Mouse (Mus musculus): Measurements from ENCODE around the gene Mtfr1l. TPM values are rescaled to one million over a fixed set of nuclear protein-coding genes. Genes with fewer than 3 reads are reported as not detected.

Gene Mtfr1l
- total and polyA plus RNA-seq, 2 experiments from 2014 or later = 159 to 207 TPM

DNA sequence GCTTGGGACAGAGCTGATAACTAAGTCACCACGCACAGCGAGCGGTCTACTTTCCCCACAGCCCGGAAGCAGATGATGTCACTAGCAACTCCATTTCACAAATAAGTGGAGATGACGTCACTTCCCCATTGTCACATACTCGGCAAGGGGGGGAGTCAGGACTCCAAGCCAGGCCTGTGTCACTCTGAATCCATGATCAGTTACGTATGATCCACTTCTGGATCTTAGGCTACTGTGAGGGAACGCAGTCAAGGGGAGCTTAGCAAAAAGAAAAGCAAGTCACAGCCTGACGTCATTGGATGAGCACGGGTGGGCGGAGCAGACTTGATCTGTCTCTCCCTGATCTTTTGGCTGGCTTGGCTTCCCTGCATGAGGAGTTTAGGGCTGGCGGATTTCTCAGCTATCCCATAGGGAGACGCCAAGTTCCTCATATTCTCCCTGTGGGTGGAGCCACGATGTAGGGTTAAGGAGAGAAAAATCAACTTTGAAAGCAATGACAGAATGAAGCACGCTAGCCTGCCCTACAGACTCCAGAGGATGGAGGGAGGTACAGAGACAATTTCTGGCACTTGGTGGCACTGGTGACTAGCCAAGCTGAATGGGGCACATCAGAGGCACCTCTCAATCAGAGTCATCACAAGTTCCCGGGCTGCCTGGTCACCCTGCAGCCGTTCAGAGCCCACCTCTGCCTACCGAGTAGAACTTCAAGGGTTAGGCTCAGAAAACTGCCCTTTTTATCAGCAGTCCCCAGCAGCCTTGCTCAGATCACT, 13.2 kb upstream of the Mtfr1l start:
- Histone ChIP-seq H3K36me3 (replicated peaks; ENCODE audit: control insufficient read depth, insufficient read depth, low read length) (peaks cover 26% of the 10 kb centered on the region), H3K9me3 (replicated peaks; ENCODE audit: control insufficient read depth, low read length) (no peaks in the 10 kb centered on the region), H3K27me3 (ENCODE audit: control insufficient read depth, insufficient read depth, low read length) (no peaks in the 10 kb centered on the region), H3K27ac (ENCODE audit: low read depth) (peak overlapping the region; percentile 21; the same call in 1 of the 2 replicates), H3K9ac (replicated peaks; ENCODE audit: low read depth, low read length) (no peak overlapping the region), H3K4me3 (ENCODE audit: low read depth, low read length) (no peak overlapping the region), H3K4me2 (ENCODE audit: low read depth, low read length) (no peak overlapping the region), H3K4me1 (ENCODE audit: control insufficient read depth, insufficient read depth) (peaks cover 16% of the 10 kb centered on the region)
- 46% methylated on average over 18 of the region's 18 CpGs for WGBS
- TF ChIP-seq CTCF (IDR thresholded peaks at IDR 0.05; ENCODE audit: low read depth) (peak; percentile 20), EP300 (IDR thresholded peaks at IDR 0.05; ENCODE audit: low read depth) (no peak)
- peak; percentile 6; the same call in 1 of the 2 replicates for ATAC-seq (ENCODE audit: insufficient read depth, low read depth)
- DNase-seq (ENCODE audit: low spot score) = peak; percentile 70

GRCm38 (mm10) chr4:134546814-134547705, 11.9 kb upstream of the Mtfr1l start:
- H3K4me1 ChIP-seq (ENCODE audit: control insufficient read depth, insufficient read depth) = peaks cover 16% of the 10 kb centered on the region
- H3K4me3 ChIP-seq (ENCODE audit: low read depth, low read length) = no peak overlapping the region
- H3K4me2 ChIP-seq (ENCODE audit: low read depth, low read length) = no peak overlapping the region
- H3K36me3 ChIP-seq (replicated peaks; ENCODE audit: control insufficient read depth, insufficient read depth, low read length) = peaks cover 37% of the 10 kb centered on the region
- 64% methylated on average over 9 of the region's 9 CpGs for WGBS
- no peak overlapping the region for H3K9ac ChIP-seq (replicated peaks; ENCODE audit: low read depth, low read length)
- no peak overlapping the region for H3K27ac ChIP-seq (ENCODE audit: low read depth)
- TF ChIP-seq EP300 (IDR thresholded peaks at IDR 0.05; ENCODE audit: low read depth) (no peak), CTCF (IDR thresholded peaks at IDR 0.05; ENCODE audit: low read depth) (no peak)
- DNase-seq (ENCODE audit: low spot score) (peak; percentile 43), ATAC-seq (ENCODE audit: insufficient read depth, low read depth) (peak; percentile 25)
- H3K27me3 ChIP-seq (ENCODE audit: control insufficient read depth, insufficient read depth, low read length) = no peaks in the 10 kb centered on the region
- no peaks in the 10 kb centered on the region for H3K9me3 ChIP-seq (replicated peaks; ENCODE audit: control insufficient read depth, low read length)

DNA sequence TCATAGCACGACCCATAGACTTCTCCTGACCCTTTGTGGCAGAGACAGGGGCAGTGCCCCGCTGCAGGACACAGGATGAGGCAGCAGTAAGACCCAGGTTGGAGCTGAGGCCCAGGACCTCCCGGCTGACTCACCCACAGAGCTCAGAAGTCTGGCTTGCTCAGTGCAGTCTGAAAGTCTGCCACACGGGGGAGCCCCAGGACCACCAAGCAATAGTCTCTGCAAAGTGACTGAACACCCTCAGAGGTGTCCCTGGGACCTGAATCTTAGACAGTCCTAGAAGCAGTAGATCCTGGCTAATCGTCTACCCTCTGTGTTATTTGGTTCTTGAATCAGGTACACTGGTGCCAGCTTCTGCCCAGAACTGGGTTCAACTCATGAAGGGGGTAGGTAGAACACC, 8.1 kb upstream of the Mtfr1l start:
- no peaks in the 10 kb centered on the region for H3K27me3 ChIP-seq (ENCODE audit: control insufficient read depth, insufficient read depth, low read length)
- peak; percentile 95 for TF ChIP-seq CTCF (IDR thresholded peaks at IDR 0.05; ENCODE audit: low read depth)
- no peak for TF ChIP-seq EP300 (IDR thresholded peaks at IDR 0.05; ENCODE audit: low read depth)
- no peak overlapping the region for H3K4me2 ChIP-seq (ENCODE audit: low read depth, low read length)
- peaks cover 51% of the 10 kb centered on the region for H3K36me3 ChIP-seq (replicated peaks; ENCODE audit: control insufficient read depth, insufficient read depth, low read length)
- no peak overlapping the region for H3K27ac ChIP-seq (ENCODE audit: low read depth)
- H3K4me1 ChIP-seq (ENCODE audit: control insufficient read depth, insufficient read depth) = 0 out of 2 replicates have a peak, but pooled peaks cover 3% of the 10 kb centered on the region
- no peak overlapping the region for H3K4me3 ChIP-seq (ENCODE audit: low read depth, low read length)
- H3K9ac ChIP-seq (replicated peaks; ENCODE audit: low read depth, low read length) = no peak overlapping the region
- WGBS = 7% methylated on average over 5 of the region's 5 CpGs
- ATAC-seq (ENCODE audit: insufficient read depth, low read depth) (peak; percentile 57), DNase-seq (ENCODE audit: low spot score) (peak; percentile 80)
- no peaks in the 10 kb centered on the region for H3K9me3 ChIP-seq (replicated peaks; ENCODE audit: control insufficient read depth, low read length)

DNA sequence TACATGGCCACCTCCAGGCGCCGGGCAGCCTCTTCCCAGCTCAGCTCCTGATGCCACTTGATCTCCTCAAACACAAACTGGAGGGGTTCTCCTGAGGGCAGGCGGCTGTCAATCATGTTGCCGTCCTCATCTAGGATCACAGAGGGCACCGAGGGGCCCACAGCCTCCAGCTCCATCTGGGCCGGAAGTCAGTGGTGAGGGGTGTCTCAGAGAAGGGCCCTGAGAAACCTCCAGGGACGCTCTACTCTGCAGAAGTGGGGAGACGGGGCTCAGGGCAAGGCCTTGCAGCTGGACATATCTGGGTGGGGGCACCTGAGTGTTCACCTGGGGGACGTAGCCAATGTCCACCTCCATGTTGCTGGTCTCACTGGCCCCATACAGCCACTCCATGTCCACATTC, 7.5 kb upstream of the Mtfr1l start:
- DNase-seq (ENCODE audit: low spot score) (no peak), ATAC-seq (ENCODE audit: insufficient read depth, low read depth) (no peak)
- 0 out of 2 replicates have a peak, but pooled peaks cover 3% of the 10 kb centered on the region for H3K4me1 ChIP-seq (ENCODE audit: control insufficient read depth, insufficient read depth)
- H3K9me3 ChIP-seq (replicated peaks; ENCODE audit: control insufficient read depth, low read length) = no peaks in the 10 kb centered on the region
- no peak overlapping the region for H3K9ac ChIP-seq (replicated peaks; ENCODE audit: low read depth, low read length)
- no peak for TF ChIP-seq EP300 (IDR thresholded peaks at IDR 0.05; ENCODE audit: low read depth)
- TF ChIP-seq CTCF (IDR thresholded peaks at IDR 0.05; ENCODE audit: low read depth) = no peak
- no peak overlapping the region for H3K27ac ChIP-seq (ENCODE audit: low read depth)
- no peaks in the 10 kb centered on the region for H3K27me3 ChIP-seq (ENCODE audit: control insufficient read depth, insufficient read depth, low read length)
- WGBS = 85% methylated on average over 9 of the region's 9 CpGs
- no peak overlapping the region for H3K4me2 ChIP-seq (ENCODE audit: low read depth, low read length)
- no peak overlapping the region for H3K4me3 ChIP-seq (ENCODE audit: low read depth, low read length)
- peaks cover 52% of the 10 kb centered on the region for H3K36me3 ChIP-seq (replicated peaks; ENCODE audit: control insufficient read depth, insufficient read depth, low read length)

GRCm38 (mm10) chr4:134538997-134539580, 3.9 kb upstream of the Mtfr1l start:
- H3K9ac ChIP-seq (replicated peaks; ENCODE audit: low read depth, low read length) = no peak overlapping the region
- H3K4me1 ChIP-seq (ENCODE audit: control insufficient read depth, insufficient read depth) = 0 out of 2 replicates have a peak, but pooled peaks cover 10% of the 10 kb centered on the region
- no peak overlapping the region for H3K27ac ChIP-seq (ENCODE audit: low read depth)
- DNase-seq (ENCODE audit: low spot score) (no peak), ATAC-seq (ENCODE audit: insufficient read depth, low read depth) (no peak)
- H3K9me3 ChIP-seq (replicated peaks; ENCODE audit: control insufficient read depth, low read length) = no peaks in the 10 kb centered on the region
- H3K4me3 ChIP-seq (ENCODE audit: low read depth, low read length) = no peak overlapping the region
- no peaks in the 10 kb centered on the region for H3K27me3 ChIP-seq (ENCODE audit: control insufficient read depth, insufficient read depth, low read length)
- H3K4me2 ChIP-seq (ENCODE audit: low read depth, low read length) = no peak overlapping the region
- peaks cover 37% of the 10 kb centered on the region for H3K36me3 ChIP-seq (replicated peaks; ENCODE audit: control insufficient read depth, insufficient read depth, low read length)
- no peak for TF ChIP-seq CTCF (IDR thresholded peaks at IDR 0.05; ENCODE audit: low read depth)
- TF ChIP-seq EP300 (IDR thresholded peaks at IDR 0.05; ENCODE audit: low read depth) = no peak
- WGBS = 69% methylated on average over 10 of the region's 10 CpGs

Data from heart, postnatal 0 days (tissue).